Mouse (Mus musculus) midbrain, embryonic 13.5 days (tissue): ENCODE results near the gene Fcer2a. TPM values are rescaled to one million over a fixed set of nuclear protein-coding genes. Genes with fewer than 3 reads are reported as not detected.

ENCODE experiments used
- ATAC-seq: fragments of 200-750 bp; cut with Nextera tagmentation; 2 replicates; pipeline ENCODE4 v1.8.0; 2017; ENCODE audit warnings: mild to moderate bottlenecking, moderate TSS enrichment, moderate library complexity
- H3K27ac ChIP-seq: fragments of 300-500 bp; sonication (generic); 2 replicates; pipeline ENCODE4 v1.5.1; 2015; ENCODE audit warnings: inconsistent platforms, mild to moderate bottlenecking, moderate library complexity
- H3K27me3 ChIP-seq: fragments of 300-500 bp; sonication (generic); 2 replicates; pipeline ENCODE4 v1.6.1; 2015; ENCODE audit warnings: mild to moderate bottlenecking, inconsistent platforms
- H3K36me3 ChIP-seq: fragments of 300-500 bp; sonication (generic); 2 replicates; pipeline ENCODE4 v1.6.1; 2015; ENCODE audit warnings: mild to moderate bottlenecking, inconsistent platforms
- H3K4me1 ChIP-seq: fragments of 300-500 bp; sonication (generic); replicated peaks from 2 replicates; pipeline ENCODE4 v1.6.1; 2015; ENCODE audit warnings: inconsistent platforms
- H3K4me2 ChIP-seq: fragments of 300-500 bp; sonication (generic); replicated peaks from 2 replicates; pipeline ENCODE4 v1.6.1; 2015; ENCODE audit warnings: moderate library complexity, mild to moderate bottlenecking, inconsistent platforms
- H3K4me3 ChIP-seq: fragments of 300-500 bp; sonication (generic); replicated peaks from 2 replicates; pipeline ENCODE4 v1.5.1; 2015; ENCODE audit warnings: mild to moderate bottlenecking, inconsistent platforms
- H3K9ac ChIP-seq: fragments of 300-500 bp; sonication (generic); replicated peaks from 2 replicates; pipeline ENCODE4 v1.6.1; 2015; ENCODE audit warnings: mild to moderate bottlenecking, inconsistent platforms
- H3K9me3 ChIP-seq: fragments of 300-500 bp; sonication (generic); 2 replicates; pipeline ENCODE4 v1.6.1; 2016; ENCODE audit warnings: mild to moderate bottlenecking, inconsistent platforms
- WGBS: fragments of 180-500 bp; shearing (Covaris S2); methylation state at CpG from one replicate; pipeline ENCODE4 v1.1.7; 2015; 5-methylcytosine and 5-hydroxymethylcytosine counted together
- polyA plus RNA-seq: library from polyadenylated mRNA; unstranded; fragments of >200 nt; fragmentation: Nextera tagmentation; extraction: Ambion mirVana; gene quantifications from 2 replicates; pipeline ENCODE4 v1.2.1, GENCODE M21; 2015

Fcer2a gene
- polyA plus RNA-seq, 1 experiment from 2014 or later, result 0.23 TPM

DNA sequence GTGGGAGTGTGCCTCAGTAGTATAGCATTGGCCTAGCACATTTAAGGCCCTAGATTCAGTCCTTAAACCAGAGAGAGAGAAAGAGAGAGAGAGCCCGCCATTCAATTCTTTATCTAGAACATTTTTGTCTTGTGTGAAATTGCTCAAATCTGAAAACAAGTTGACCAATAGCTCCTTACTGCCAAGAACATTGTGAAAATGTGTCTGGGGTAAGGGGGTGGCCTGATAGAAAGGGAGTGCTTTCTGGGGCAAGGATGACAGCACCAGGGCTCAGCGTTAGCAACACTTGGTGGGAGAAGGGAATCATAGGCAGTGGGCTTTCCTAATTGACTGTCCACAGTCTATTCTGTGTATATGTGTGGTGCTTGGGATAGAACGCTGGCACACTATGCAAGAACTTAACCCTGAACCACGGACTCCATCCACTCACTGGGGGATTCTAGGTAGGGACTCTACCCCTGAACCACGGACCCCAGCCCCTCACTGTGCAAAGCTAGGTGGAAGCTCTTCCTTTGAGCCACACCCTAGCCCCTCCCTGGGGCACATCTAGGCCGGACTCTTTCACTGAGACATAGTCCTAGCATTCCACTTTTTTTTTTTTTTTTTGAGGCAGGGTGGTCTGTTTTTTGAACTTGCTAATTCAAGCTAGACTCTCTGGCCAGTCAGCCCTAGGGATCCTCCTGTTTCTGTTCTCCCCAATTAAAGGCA is 47.0 kb downstream of the Fcer2a start:
- no peak for ATAC-seq
- WGBS, result 85% methylated on average over 6 of the region's 6 CpGs
- H3K4me3 ChIP-seq, result no peak overlapping the region
- H3K36me3 ChIP-seq, result no peaks in the 10 kb centered on the region
- H3K27ac ChIP-seq, result no peak overlapping the region
- H3K9ac ChIP-seq, result no peak overlapping the region
- no peaks in the 10 kb centered on the region for H3K4me1 ChIP-seq
- no peaks in the 10 kb centered on the region for H3K27me3 ChIP-seq
- no peak overlapping the region for H3K4me2 ChIP-seq
- H3K9me3 ChIP-seq, result no peaks in the 10 kb centered on the region

GRCm38 (mm10) chr8:3645804-3646203 is 48.2 kb downstream of the Fcer2a start:
- no peaks in the 10 kb centered on the region for H3K4me1 ChIP-seq
- H3K9ac ChIP-seq, result no peak overlapping the region
- no peak for ATAC-seq
- no peak overlapping the region for H3K4me3 ChIP-seq
- H3K36me3 ChIP-seq, result no peaks in the 10 kb centered on the region
- H3K4me2 ChIP-seq, result no peak overlapping the region
- no peaks in the 10 kb centered on the region for H3K9me3 ChIP-seq
- WGBS, result 23% methylated on average over 5 of the region's 5 CpGs
- no peak overlapping the region for H3K27ac ChIP-seq
- H3K27me3 ChIP-seq, result no peaks in the 10 kb centered on the region

Other genes with a start within 250 kb of the Fcer2a start
- 4.4 and 5.3 TPM in 2 replicates for gene Pex11g, start 226.5 kb downstream of the Fcer2a start, polyA plus RNA-seq
- 0.17 and 0.23 TPM in 2 replicates for gene Tex45, start 223.3 kb downstream of the Fcer2a start, polyA plus RNA-seq
- 85.1 and 90.0 TPM in 2 replicates for gene Zfp358, start 201.0 kb downstream of the Fcer2a start, polyA plus RNA-seq
- 93.4 and 99.6 TPM in 2 replicates for gene Mcoln1, start 193.7 kb downstream of the Fcer2a start, polyA plus RNA-seq
- gene Pnpla6, start 178.8 kb downstream of the Fcer2a start, polyA plus RNA-seq, result 33.0 and 34.1 TPM in 2 replicates
- gene C330021F23Rik, start 126.2 kb downstream of the Fcer2a start, polyA plus RNA-seq, result 1.1 and 1.3 TPM in 2 replicates
- gene Camsap3, start 106.9 kb downstream of the Fcer2a start, polyA plus RNA-seq, result 30.4 and 35.6 TPM in 2 replicates
- 58.6 and 63.2 TPM in 2 replicates for gene Xab2, start 72.9 kb downstream of the Fcer2a start, polyA plus RNA-seq
- gene Pet100, start 72.6 kb downstream of the Fcer2a start, polyA plus RNA-seq, result 117 and 119 TPM in 2 replicates
- gene Pcp2, start 68.6 kb downstream of the Fcer2a start, polyA plus RNA-seq, result 0.50 and 0.55 TPM in 2 replicates
- 28.8 and 31.3 TPM in 2 replicates for gene Stxbp2, start 63.2 kb downstream of the Fcer2a start, polyA plus RNA-seq
- 0.24 and 0.48 TPM in 2 replicates for gene Retn, start 38.4 kb downstream of the Fcer2a start, polyA plus RNA-seq
- 0.40 TPM in 1 of 2 replicates, not detected in the other for gene Mcemp1, start 28.4 kb downstream of the Fcer2a start, polyA plus RNA-seq
- 9.6 and 12.4 TPM in 2 replicates for gene Fcor, start 21.8 kb downstream of the Fcer2a start, polyA plus RNA-seq
- 58.6 and 60.2 TPM in 2 replicates for gene Trappc5, start 17.9 kb downstream of the Fcer2a start, polyA plus RNA-seq
- gene Clec4g, start 26.5 kb upstream of the Fcer2a start, polyA plus RNA-seq, result not detected in 2 replicates
- gene Cd209a, start 54.8 kb upstream of the Fcer2a start, polyA plus RNA-seq, result not detected in 2 replicates
- gene Cd209e, start 160.1 kb upstream of the Fcer2a start, polyA plus RNA-seq, result not detected in 2 replicates
- not detected in 2 replicates for gene Cd209d, start 184.4 kb upstream of the Fcer2a start, polyA plus RNA-seq
- not detected in 2 replicates for gene Cd209b, start 232.7 kb upstream of the Fcer2a start, polyA plus RNA-seq